Mouse (Mus musculus) bone marrow, adult 2 months (tissue): ENCODE data around the gene Tshz2. TPM values are rescaled to one million over a fixed set of nuclear protein-coding genes. Genes with fewer than 3 reads are reported as not detected.

ENCODE experiments used
- H3K27ac ChIP-seq: fragments of 200-500 bp; 2 replicates; pipeline ENCODE4 v1.5.1; 2012; ENCODE audit warnings: low read depth, mild to moderate bottlenecking, control low read depth, inconsistent platforms, low read length; ENCODE audit not compliant: control insufficient read depth, poor library complexity, insufficient read depth
- H3K4me1 ChIP-seq: fragments of 200-500 bp; 2 replicates; pipeline ENCODE4 v1.6.1; 2011; ENCODE audit warnings: low read length; ENCODE audit not compliant: control insufficient read depth, insufficient read depth
- H3K4me3 ChIP-seq: fragments of 200-500 bp; replicated peaks from 2 replicates; pipeline ENCODE3; 2011; ENCODE audit warnings: mild to moderate bottlenecking, low read depth, low read length, control low read depth; ENCODE audit not compliant: control insufficient read depth
- CTCF ChIP-seq: fragments of 200-500 bp; IDR thresholded peaks from 2 replicates; pipeline ENCODE4 v1.5.1; 2011; ENCODE audit warnings: low read length, control low read depth; ENCODE audit not compliant: control insufficient read depth, insufficient read depth
- POLR2A ChIP-seq: fragments of 200-500 bp; IDR thresholded peaks from 2 replicates; pipeline ENCODE4 v1.6.1; 2011; ENCODE audit warnings: low read depth, mild to moderate bottlenecking, control low read depth, low read length, borderline replicate concordance; ENCODE audit not compliant: control insufficient read depth
- WGBS: fragments of 180-500 bp; shearing (Covaris S2); methylation state at CpG from one replicate; pipeline ENCODE4 v1.1.7; 2018; 5-methylcytosine and 5-hydroxymethylcytosine counted together
- polyA plus RNA-seq: library from polyadenylated mRNA; stranded (reverse); fragments of >200 nt; gene quantifications from 2 replicates; pipeline ENCODE4 v1.2.4, GENCODE M21; 2011; ENCODE audit warnings: low replicate concordance; ENCODE audit not compliant: missing spikeins, insufficient read depth, insufficient read length

Tshz2 gene
- polyA plus RNA-seq, 1 experiment = 1.4 TPM

GRCm38 (mm10) chr2:169958736-169959573, 326.1 kb downstream of the Tshz2 start:
- Histone ChIP-seq H3K4me1 (no peaks in the 10 kb centered on the region), H3K27ac (no peak overlapping the region), H3K4me3 (no peak overlapping the region)
- no peak for TF ChIP-seq POLR2A
- TF ChIP-seq CTCF = no peak
- 44% methylated on average over 17 of the region's 17 CpGs for WGBS

- TF ChIP-seq CTCF = no peak
- TF ChIP-seq POLR2A = no peak
- 28% methylated on average over 24 of the region's 24 CpGs for WGBS
- no peaks in the 10 kb centered on the region for H3K4me1 ChIP-seq
- H3K4me3 ChIP-seq = no peak overlapping the region
- H3K27ac ChIP-seq = no peak overlapping the region
Measured at GRCm38 (mm10) chr2:169961463-169962230, 328.8 kb downstream of the Tshz2 start.

GRCm38 (mm10) chr2:169962231-169962600, 329.4 kb downstream of the Tshz2 start:
- TF ChIP-seq CTCF (no peak), POLR2A (no peak)
- WGBS = 53% methylated on average over 8 of the region's 8 CpGs
- no peak overlapping the region for H3K4me3 ChIP-seq

GRCm38 (mm10) chr2:169962776-169963175, 330.0 kb downstream of the Tshz2 start:
- no peak for TF ChIP-seq POLR2A
- TF ChIP-seq CTCF = no peak
- WGBS = 61% methylated on average over 8 of the region's 8 CpGs
- Histone ChIP-seq H3K27ac (no peak overlapping the region), H3K4me1 (no peaks in the 10 kb centered on the region), H3K4me3 (no peak overlapping the region)

More at GRCm38 (mm10) chr2:169962231-169962600, 329.4 kb downstream of the Tshz2 start:
- Histone ChIP-seq H3K27ac (no peak overlapping the region), H3K4me1 (no peaks in the 10 kb centered on the region)

GRCm38 (mm10) chr2:169970481-169970880, 337.7 kb downstream of the Tshz2 start:
- Histone ChIP-seq H3K27ac (no peak overlapping the region), H3K4me3 (no peak overlapping the region), H3K4me1 (no peaks in the 10 kb centered on the region)
- TF ChIP-seq CTCF (no peak), POLR2A (no peak)
- WGBS = 90% methylated on average over 6 of the region's 6 CpGs

- WGBS = 85% methylated on average over 10 of the region's 10 CpGs
- Histone ChIP-seq H3K4me3 (no peak overlapping the region), H3K4me1 (no peaks in the 10 kb centered on the region), H3K27ac (no peak overlapping the region)
- TF ChIP-seq CTCF = no peak
- TF ChIP-seq POLR2A = no peak
Measured at GRCm38 (mm10) chr2:169982925-169983324, 350.1 kb downstream of the Tshz2 start.

GRCm38 (mm10) chr2:169987186-169987585, 354.4 kb downstream of the Tshz2 start:
- TF ChIP-seq CTCF (no peak), POLR2A (no peak)
- Histone ChIP-seq H3K4me1 (no peaks in the 10 kb centered on the region), H3K4me3 (no peak overlapping the region), H3K27ac (no peak overlapping the region)
- 57% methylated on average over 13 of the region's 13 CpGs for WGBS

GRCm38 (mm10) chr2:169989186-169989585, 356.4 kb downstream of the Tshz2 start:
- WGBS = 92% methylated on average over 1 of the region's 1 CpGs
- Histone ChIP-seq H3K27ac (no peak overlapping the region), H3K4me3 (no peak overlapping the region), H3K4me1 (no peaks in the 10 kb centered on the region)
- TF ChIP-seq CTCF = no peak
- TF ChIP-seq POLR2A = no peak

GRCm38 (mm10) chr2:169990991-169991390, 358.2 kb downstream of the Tshz2 start:
- Histone ChIP-seq H3K4me3 (no peak overlapping the region), H3K4me1 (no peaks in the 10 kb centered on the region), H3K27ac (no peak overlapping the region)
- TF ChIP-seq CTCF = no peak
- no peak for TF ChIP-seq POLR2A
- WGBS = 82% methylated on average over 7 of the region's 7 CpGs
